In the genomic region with DNA sequence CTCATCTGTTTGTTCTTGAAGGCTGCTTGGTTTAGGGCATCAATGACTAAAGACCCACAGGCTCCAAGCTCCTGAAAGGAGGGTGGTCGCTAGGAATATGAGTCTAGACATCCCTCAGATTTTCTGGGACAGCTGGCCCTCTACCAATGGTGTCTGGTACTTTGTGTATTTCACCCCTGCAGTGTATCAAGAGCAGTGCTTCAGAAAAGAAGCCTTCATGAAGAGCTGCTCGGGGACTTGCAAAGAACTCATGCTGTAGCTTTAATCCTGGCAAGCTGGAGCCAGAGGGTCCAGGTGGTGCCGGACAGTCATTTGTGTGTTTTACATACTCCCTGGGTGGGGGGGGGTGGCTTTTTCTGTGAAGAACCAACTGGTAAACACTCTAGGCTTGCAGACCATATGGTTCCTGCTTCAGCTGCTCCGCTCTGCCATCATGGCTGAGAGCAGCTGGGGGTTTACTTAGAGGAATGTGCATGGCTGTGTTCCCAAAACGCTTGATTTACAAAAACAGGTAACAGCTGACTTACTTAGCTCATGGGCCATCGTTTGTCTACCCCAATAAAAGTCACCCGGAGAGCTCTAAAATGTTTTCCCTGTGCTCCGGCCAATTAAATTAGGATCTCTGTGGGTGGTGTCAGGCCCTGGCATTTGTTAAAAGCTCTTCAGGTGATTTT, we compare ENCODE assay signal across 9 mouse cellular contexts. TPM values are rescaled to one million over a fixed set of nuclear protein-coding genes. Genes with fewer than 3 reads are reported as not detected.
DNase-seq lines count a peak whose midpoint lies in the region; ATAC-seq and TF ChIP-seq lines count a peak whose summit lies in the region.
"Had no signal": no experiment of that assay in that cellular context is flagged by ENCODE, and none has a peak within 500 bp of the region (broad histone marks: within the 10 kb centered on the region; RNA-seq: fewer than 3 reads in every experiment).

No protein-coding gene starts in this region.

- DNase-seq in intestine, embryonic 14.5 days (ENCODE audit: low spot score): peak; percentile 62
- DNase-seq in right cerebral cortex, postnatal 10 days (ENCODE audit: low spot score in 2 of 2): peak; percentile 46 to 63
- no peak for DNase-seq in right cerebral cortex, adult 18-20 months
- DNase-seq in embryonic facial prominence, embryonic 14.5 days (ENCODE audit: low spot score): peak; percentile 93
- peak; percentile 23 for DNase-seq in right cerebral cortex, postnatal 25 days
- no peak for DNase-seq in urinary bladder, postnatal 10 days (ENCODE audit: low spot score)
- DNase-seq: gastrocnemius, postnatal 10 days had no signal

- H3K4me3 ChIP-seq in intestine, embryonic 14.5 days (ENCODE audit: low read depth, low read length): no peak overlapping the region
- no peak overlapping the region for H3K4me3 ChIP-seq in intestine, postnatal 0 days (ENCODE audit: low read depth, low read length)
- H3K4me3 ChIP-seq in embryonic facial prominence, embryonic 14.5 days (ENCODE audit: low read depth, low read length): no peak overlapping the region
- H3K4me3 ChIP-seq in midbrain, embryonic 13.5 days (replicated peaks): no peak overlapping the region

- TF ChIP-seq CTCF in intestine, postnatal 0 days (IDR thresholded peaks at IDR 0.05; ENCODE audit: low read depth): no peak

- no peaks in the 10 kb centered on the region for H3K27me3 ChIP-seq in intestine, embryonic 14.5 days (replicated peaks; ENCODE audit: control insufficient read depth, insufficient read depth, low read length)
- H3K27me3 ChIP-seq in intestine, postnatal 0 days (replicated peaks; ENCODE audit: control insufficient read depth, insufficient read depth, low read length): no peaks in the 10 kb centered on the region
- no peaks in the 10 kb centered on the region for H3K27me3 ChIP-seq in embryonic facial prominence, embryonic 14.5 days (replicated peaks; ENCODE audit: control insufficient read depth, insufficient read depth, low read length)
- no peaks in the 10 kb centered on the region for H3K27me3 ChIP-seq in midbrain, embryonic 13.5 days

- no peaks in the 10 kb centered on the region for H3K4me1 ChIP-seq in intestine, embryonic 14.5 days (replicated peaks; ENCODE audit: control insufficient read depth, insufficient read depth, low read length)
- H3K4me1 ChIP-seq in intestine, postnatal 0 days (replicated peaks; ENCODE audit: control insufficient read depth, insufficient read depth, low read length): no peaks in the 10 kb centered on the region
- H3K4me1 ChIP-seq in embryonic facial prominence, embryonic 14.5 days (ENCODE audit: control insufficient read depth, insufficient read depth, low read length): no peaks in the 10 kb centered on the region
- no peaks in the 10 kb centered on the region for H3K4me1 ChIP-seq in midbrain, embryonic 13.5 days (replicated peaks)

- no peak overlapping the region for H3K27ac ChIP-seq in intestine, embryonic 14.5 days (ENCODE audit: low read depth)
- no peak overlapping the region for H3K27ac ChIP-seq in intestine, postnatal 0 days (ENCODE audit: low read depth, low read length)
- H3K27ac ChIP-seq in embryonic facial prominence, embryonic 14.5 days (replicated peaks; ENCODE audit: low read depth, low read length): no peak overlapping the region
- no peak overlapping the region for H3K27ac ChIP-seq in midbrain, embryonic 13.5 days

- no peak overlapping the region for H3K9ac ChIP-seq in intestine, embryonic 14.5 days (ENCODE audit: low read length)
- no peak overlapping the region for H3K9ac ChIP-seq in intestine, postnatal 0 days (ENCODE audit: low read depth, low read length)
- H3K9ac ChIP-seq in embryonic facial prominence, embryonic 14.5 days (ENCODE audit: low read depth, low read length): no peak overlapping the region
- no peak overlapping the region for H3K9ac ChIP-seq in midbrain, embryonic 13.5 days (replicated peaks)

- no peak overlapping the region for H3K4me2 ChIP-seq in intestine, embryonic 14.5 days (ENCODE audit: low read length)
- H3K4me2 ChIP-seq in intestine, postnatal 0 days (replicated peaks; ENCODE audit: low read depth): no peak overlapping the region
- no peak overlapping the region for H3K4me2 ChIP-seq in embryonic facial prominence, embryonic 14.5 days (ENCODE audit: low read depth, low read length)
- no peak overlapping the region for H3K4me2 ChIP-seq in midbrain, embryonic 13.5 days (replicated peaks)

- ATAC-seq in intestine, embryonic 14.5 days (replicated peaks; ENCODE audit: low FRiP score, low TSS enrichment, low read depth): no peak
- no peak for ATAC-seq in intestine, postnatal 0 days
- peak; percentile 94 for ATAC-seq in embryonic facial prominence, embryonic 14.5 days (ENCODE audit: low read depth)
- ATAC-seq in midbrain, embryonic 13.5 days: no peak

- H3K36me3 ChIP-seq in intestine, embryonic 14.5 days (ENCODE audit: control insufficient read depth, insufficient read depth, low read length): no peaks in the 10 kb centered on the region
- H3K36me3 ChIP-seq in intestine, postnatal 0 days (ENCODE audit: control insufficient read depth, insufficient read depth): no peaks in the 10 kb centered on the region
- H3K36me3 ChIP-seq in embryonic facial prominence, embryonic 14.5 days (ENCODE audit: control insufficient read depth, insufficient read depth, low read length): no peaks in the 10 kb centered on the region
- H3K36me3 ChIP-seq in midbrain, embryonic 13.5 days: no peaks in the 10 kb centered on the region

- WGBS in intestine, embryonic 14.5 days: 30% methylated on average over 8 of the region's 8 CpGs
- 45% methylated on average over 8 of the region's 8 CpGs for WGBS in intestine, postnatal 0 days
- 26% methylated on average over 8 of the region's 8 CpGs for WGBS in embryonic facial prominence, embryonic 14.5 days
- 44% methylated on average over 8 of the region's 8 CpGs for WGBS in midbrain, embryonic 13.5 days

- H3K9me3 ChIP-seq in intestine, embryonic 14.5 days (ENCODE audit: control insufficient read depth, low read length): no peaks in the 10 kb centered on the region
- H3K9me3 ChIP-seq in intestine, postnatal 0 days (ENCODE audit: control insufficient read depth): no peaks in the 10 kb centered on the region
- H3K9me3 ChIP-seq in embryonic facial prominence, embryonic 14.5 days (ENCODE audit: control insufficient read depth, low read length): no peaks in the 10 kb centered on the region
- no peaks in the 10 kb centered on the region for H3K9me3 ChIP-seq in midbrain, embryonic 13.5 days

RNA-seq across cellular contexts. Expression of a gene that starts 38.8 kb away (rescaled TPM):
- polyA plus RNA-seq in intestine, embryonic 14.5 days (2014; fragmentation: Nextera tagmentation; extraction: Ambion mirVana): 0.37 and 0.39 TPM in 2 replicates
- polyA plus RNA-seq in intestine, postnatal 0 days (2015; fragmentation: Nextera tagmentation; extraction: Ambion mirVana): 0.43 and 0.47 TPM in 2 replicates
- polyA plus RNA-seq in embryonic facial prominence, embryonic 14.5 days (2014; fragmentation: Nextera tagmentation; extraction: Ambion mirVana): 3.4 and 4.6 TPM in 2 replicates
- polyA plus RNA-seq in midbrain, embryonic 13.5 days (2015; fragmentation: Nextera tagmentation; extraction: Ambion mirVana): 0.27 and 0.46 TPM in 2 replicates

Comparison
In these comparisons a context has a peak if more than half of its experiments do, and no peak if none do; other contexts are left out.
1. DNase-seq: peak in intestine, embryonic 14.5 days (single experiment), right cerebral cortex, postnatal 10 days (2 of 2), embryonic facial prominence, embryonic 14.5 days (single experiment) and right cerebral cortex, postnatal 25 days (single experiment); none in right cerebral cortex, adult 18-20 months (single experiment) and urinary bladder, postnatal 10 days (single experiment).